8 mouse cellular contexts compared by ENCODE assay signal in the genomic region with DNA sequence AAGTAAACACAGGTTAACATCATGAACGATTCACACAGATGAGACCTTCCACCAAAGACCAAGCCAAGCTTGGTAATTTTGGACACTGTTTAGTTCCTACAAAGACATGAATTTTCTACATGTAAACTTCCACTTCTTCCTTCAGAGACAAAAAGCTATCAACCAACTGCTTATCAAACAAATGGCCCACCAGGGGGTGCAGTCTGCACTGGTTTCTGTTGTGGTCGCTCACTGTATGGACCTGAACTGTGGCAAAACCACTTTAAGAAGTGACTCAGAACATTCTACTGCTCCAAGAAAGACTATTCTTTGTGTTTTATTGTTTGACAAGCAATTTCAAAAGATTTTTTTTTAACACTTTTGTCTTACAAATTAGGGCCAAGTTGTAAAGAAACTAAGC.
DNase-seq lines count a peak whose midpoint lies in the region; ATAC-seq and TF ChIP-seq lines count a peak whose summit lies in the region.

No protein-coding gene starts in this region.

- H3K4me3 ChIP-seq in heart, adult 2 months = no peak overlapping the region
- H3K4me3 ChIP-seq in heart, embryonic 12.5 days = no peak overlapping the region

- no peaks in the 10 kb centered on the region for H3K79me2 ChIP-seq in heart, adult 2 months (replicated peaks; ENCODE audit: control insufficient read depth, insufficient read depth, low read length)

- peak; percentile 80 for TF ChIP-seq CTCF in heart, adult 2 months (IDR thresholded peaks at IDR 0.05)

- intact Hi-C loops in heart, adult 2 months (cut with DNase I) = loop anchor here (1.0 to 5.0 kb wide), 4 partner anchors 168 to 394 kb away; no protein-coding TSS in a partner anchor

- no peaks in the 10 kb centered on the region for H3K36me3 ChIP-seq in heart, adult 2 months (ENCODE audit: control insufficient read depth, insufficient read depth, low read length)
- H3K36me3 ChIP-seq in heart, embryonic 12.5 days = no peaks in the 10 kb centered on the region

- DNase-seq in heart, adult 2 months = peak; percentile 53 to 62
- DNase-seq in Muller cell, postnatal 12 days (ENCODE audit: inconsistent ontology term) = peak; percentile 87
- peak; percentile 41 to 48 for DNase-seq in cerebellum, postnatal 36 days
- DNase-seq in gastrocnemius, postnatal 4 days (ENCODE audit: low spot score in 2 of 2) = peak; percentile 54 to 79
- DNase-seq in layer of hippocampus, postnatal 14 days (ENCODE audit: low spot score in 2 of 2) = peak; percentile 63 to 88
- peak; percentile 72 for DNase-seq in mesoderm, embryonic 11.5 days (ENCODE audit: low read depth, low spot score)
- peak; percentile 67 for DNase-seq in thymus, postnatal 0 days (ENCODE audit: low spot score)

- H3K27me3 ChIP-seq in heart, adult 2 months (ENCODE audit: control insufficient read depth, insufficient read depth, low read length) = no peaks in the 10 kb centered on the region
- no peaks in the 10 kb centered on the region for H3K27me3 ChIP-seq in heart, embryonic 12.5 days (replicated peaks)

- no peak overlapping the region for H3K27ac ChIP-seq in heart, adult 2 months
- H3K27ac ChIP-seq in heart, embryonic 12.5 days (ENCODE audit: poor library complexity, severe bottlenecking) = no peak overlapping the region

- H3K4me1 ChIP-seq in heart, adult 2 months (ENCODE audit: control insufficient read depth, insufficient read depth, low read length) = peaks cover 2% of the 10 kb centered on the region; the same call in 1 of the 2 replicates
- peaks cover 30% of the 10 kb centered on the region for H3K4me1 ChIP-seq in heart, embryonic 12.5 days (replicated peaks)

- no peak overlapping the region for H3K9ac ChIP-seq in heart, adult 2 months (ENCODE audit: low read depth, low read length)
- H3K9ac ChIP-seq in heart, embryonic 12.5 days = no peak overlapping the region

- no peak overlapping the region for H3K4me2 ChIP-seq in heart, embryonic 12.5 days

- no peak for TF ChIP-seq POLR2A in heart, adult 2 months (IDR thresholded peaks at IDR 0.05; ENCODE audit: insufficient read depth, low read depth, low read length)

- ATAC-seq in heart, embryonic 12.5 days (ENCODE audit: insufficient number of reproducible peaks, low FRiP score) = no peak

- WGBS in heart, adult 2 months = 35% methylated on average over 2 of the region's 2 CpGs
- WGBS in heart, embryonic 12.5 days = 34% methylated on average over 2 of the region's 2 CpGs

- no peaks in the 10 kb centered on the region for H3K9me3 ChIP-seq in heart, embryonic 12.5 days (replicated peaks)

- no peak for TF ChIP-seq EP300 in heart, adult 2 months (IDR thresholded peaks at IDR 0.05; ENCODE audit: insufficient read depth, low read depth, low read length)
